Mouse (Mus musculus): ENCODE data around the gene Slc35g1.
"Not testable (repeated sequence)": the region's sequence is repeated elsewhere in the genome, so short reads cannot be mapped to it uniquely, and the experiment has no call there.

Gene Slc35g1

GRCm38 (mm10) chr19:38395701-38396632 is at the start of gene Slc35g1:
Gene Slc35g1, plus strand, starts transcription at chr19:38395980.
- peak in 1 of 2 experiments; percentile 14 for DNase-seq (ENCODE audit: low spot score in 2 of 2)

GRCm38 (mm10) chr19:38348271-38349012 is 47.3 kb upstream of the Slc35g1 start:
- no peak for DNase-seq (ENCODE audit: low spot score in 2 of 2)

GRCm38 (mm10) chr19:38349013-38349341 is 46.8 kb upstream of the Slc35g1 start:
- no peak for DNase-seq (ENCODE audit: low spot score in 2 of 2)

- DNase-seq (ENCODE audit: low spot score in 2 of 2): no peak
Observed at GRCm38 (mm10) chr19:38351202-38351601, 44.6 kb upstream of the Slc35g1 start.

GRCm38 (mm10) chr19:38351728-38352127 is 44.1 kb upstream of the Slc35g1 start:
- DNase-seq (ENCODE audit: low spot score in 2 of 2): no peak

GRCm38 (mm10) chr19:38352495-38353130 is 43.2 kb upstream of the Slc35g1 start:
- DNase-seq (ENCODE audit: low spot score in 2 of 2): peak; percentile 8 to 71

GRCm38 (mm10) chr19:38354279-38354678 is 41.5 kb upstream of the Slc35g1 start:
- DNase-seq (ENCODE audit: low spot score in 2 of 2): no peak

GRCm38 (mm10) chr19:38354819-38355360 is 40.9 kb upstream of the Slc35g1 start:
- no peak for DNase-seq (ENCODE audit: low spot score in 2 of 2)

- DNase-seq (ENCODE audit: low spot score in 2 of 2): no peak
Observed at GRCm38 (mm10) chr19:38356211-38356828, 39.5 kb upstream of the Slc35g1 start.

GRCm38 (mm10) chr19:38357956-38358623 is 37.7 kb upstream of the Slc35g1 start:
- DNase-seq (ENCODE audit: low spot score in 2 of 2): no peak

- DNase-seq (ENCODE audit: low spot score in 2 of 2): no peak
Observed at GRCm38 (mm10) chr19:38359287-38359686, 36.5 kb upstream of the Slc35g1 start.

- DNase-seq (ENCODE audit: low spot score in 2 of 2): no peak
Observed at GRCm38 (mm10) chr19:38361850-38362249, 33.9 kb upstream of the Slc35g1 start.

GRCm38 (mm10) chr19:38363358-38363757 is 32.4 kb upstream of the Slc35g1 start:
- DNase-seq (ENCODE audit: low spot score in 2 of 2): no peak

GRCm38 (mm10) chr19:38363879-38364659 is 31.7 kb upstream of the Slc35g1 start:
- DNase-seq (ENCODE audit: low spot score in 2 of 2): no peak

- no peak for DNase-seq (ENCODE audit: low spot score in 2 of 2)
Observed at GRCm38 (mm10) chr19:38364939-38365614, 30.7 kb upstream of the Slc35g1 start.

GRCm38 (mm10) chr19:38372460-38373102 is 23.2 kb upstream of the Slc35g1 start:
- no peak for DNase-seq (ENCODE audit: low spot score in 2 of 2)

GRCm38 (mm10) chr19:38373371-38373770 is 22.4 kb upstream of the Slc35g1 start:
- no peak for DNase-seq (ENCODE audit: low spot score in 2 of 2)

- DNase-seq (ENCODE audit: low spot score in 2 of 2): no peak
Observed at GRCm38 (mm10) chr19:38383769-38384168, 12.0 kb upstream of the Slc35g1 start.

GRCm38 (mm10) chr19:38387021-38387420 is 8.8 kb upstream of the Slc35g1 start:
- DNase-seq (ENCODE audit: low spot score in 2 of 2): not testable (repeated sequence)
